Mouse (Mus musculus): ENCODE measurements around the gene Ucp3. TPM values are rescaled to one million over a fixed set of nuclear protein-coding genes. Genes with fewer than 3 reads are reported as not detected.

Gene Ucp3
- polyA plus RNA-seq, 1 experiment = not detected

DNA sequence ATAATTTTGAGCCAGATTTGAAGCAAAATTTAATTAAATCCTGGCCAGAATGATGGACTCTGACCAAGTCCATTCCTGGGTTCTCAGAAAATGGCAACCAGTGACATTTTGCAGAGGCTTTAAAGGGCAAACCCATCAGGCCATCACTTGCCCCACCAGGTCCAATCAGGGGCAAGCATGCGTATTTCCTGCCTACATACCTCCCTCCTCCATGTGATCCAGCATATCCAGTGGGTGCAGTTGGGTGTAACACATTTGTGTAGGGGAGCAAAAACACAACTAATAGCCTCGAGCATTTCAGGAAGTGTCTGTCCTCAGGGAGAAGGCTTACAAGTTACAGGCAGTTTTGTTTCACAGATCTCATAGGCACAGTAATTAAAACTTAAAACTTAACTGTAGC, 14.5 kb downstream of the Ucp3 start:
- Histone ChIP-seq H3K27ac (ENCODE audit: insufficient read depth, low read length) (no peak overlapping the region), H3K4me3 (ENCODE audit: low read depth, low read length) (no peak overlapping the region), H3K9ac (ENCODE audit: low read depth, poor library complexity, severe bottlenecking) (no peak overlapping the region), H3K36me3 (ENCODE audit: control insufficient read depth, insufficient read depth, low read length, poor library complexity, severe bottlenecking) (no peaks in the 10 kb centered on the region), H3K27me3 (ENCODE audit: control insufficient read depth, insufficient read depth, low read length, poor library complexity, severe bottlenecking) (no peaks in the 10 kb centered on the region), H3K9me3 (replicated peaks; ENCODE audit: control insufficient read depth, insufficient read depth, low read length, poor library complexity, severe bottlenecking) (no peaks in the 10 kb centered on the region), H3K4me1 (ENCODE audit: control insufficient read depth, insufficient read depth, low read length) (no peaks in the 10 kb centered on the region)
- TF ChIP-seq POLR2A (IDR thresholded peaks at IDR 0.05; ENCODE audit: insufficient read depth, low read length) (no peak), CTCF (IDR thresholded peaks at IDR 0.05; ENCODE audit: low read depth, low read length) (no peak), EP300 (IDR thresholded peaks at IDR 0.05; ENCODE audit: insufficient read depth, low read depth, low read length) (no peak)

DNA sequence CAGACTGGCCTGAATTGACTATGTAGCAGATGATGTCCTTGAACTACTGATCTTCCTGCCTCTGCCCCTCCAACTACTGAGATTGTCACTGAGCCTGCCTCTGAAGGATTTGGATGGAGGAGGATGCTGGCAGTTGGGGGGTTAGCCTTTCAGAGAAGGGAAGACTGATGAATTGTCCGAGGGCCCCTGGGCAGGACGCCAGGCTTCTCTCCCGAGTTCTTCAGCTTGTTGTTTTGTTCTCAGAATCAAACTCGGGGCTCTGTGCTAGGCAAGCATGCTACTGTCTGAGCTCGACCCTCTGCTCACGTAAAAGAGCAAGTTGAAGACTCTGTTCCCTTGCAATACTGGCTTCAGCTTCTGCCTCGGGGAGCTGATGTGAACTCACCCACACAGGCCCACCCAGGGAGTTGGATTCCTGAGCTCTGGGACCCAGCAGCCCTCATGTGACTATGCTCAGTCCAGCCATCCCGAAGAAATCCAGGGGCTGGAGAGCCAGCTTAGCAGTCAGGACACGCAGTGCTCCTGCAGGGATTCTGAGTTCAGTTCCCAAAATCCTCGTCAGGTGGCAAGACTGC, 15.8 kb downstream of the Ucp3 start:
- Histone ChIP-seq H3K36me3 (ENCODE audit: control insufficient read depth, insufficient read depth, low read length, poor library complexity, severe bottlenecking) (no peaks in the 10 kb centered on the region), H3K27ac (ENCODE audit: insufficient read depth, low read length) (no peak overlapping the region), H3K4me3 (ENCODE audit: low read depth, low read length) (no peak overlapping the region), H3K9me3 (replicated peaks; ENCODE audit: control insufficient read depth, insufficient read depth, low read length, poor library complexity, severe bottlenecking) (no peaks in the 10 kb centered on the region), H3K4me1 (ENCODE audit: control insufficient read depth, insufficient read depth, low read length) (no peaks in the 10 kb centered on the region), H3K9ac (ENCODE audit: low read depth, poor library complexity, severe bottlenecking) (no peak overlapping the region), H3K27me3 (ENCODE audit: control insufficient read depth, insufficient read depth, low read length, poor library complexity, severe bottlenecking) (no peaks in the 10 kb centered on the region)
- TF ChIP-seq POLR2A (IDR thresholded peaks at IDR 0.05; ENCODE audit: insufficient read depth, low read length) (no peak), EP300 (IDR thresholded peaks at IDR 0.05; ENCODE audit: insufficient read depth, low read depth, low read length) (no peak), CTCF (IDR thresholded peaks at IDR 0.05; ENCODE audit: low read depth, low read length) (no peak)

DNA sequence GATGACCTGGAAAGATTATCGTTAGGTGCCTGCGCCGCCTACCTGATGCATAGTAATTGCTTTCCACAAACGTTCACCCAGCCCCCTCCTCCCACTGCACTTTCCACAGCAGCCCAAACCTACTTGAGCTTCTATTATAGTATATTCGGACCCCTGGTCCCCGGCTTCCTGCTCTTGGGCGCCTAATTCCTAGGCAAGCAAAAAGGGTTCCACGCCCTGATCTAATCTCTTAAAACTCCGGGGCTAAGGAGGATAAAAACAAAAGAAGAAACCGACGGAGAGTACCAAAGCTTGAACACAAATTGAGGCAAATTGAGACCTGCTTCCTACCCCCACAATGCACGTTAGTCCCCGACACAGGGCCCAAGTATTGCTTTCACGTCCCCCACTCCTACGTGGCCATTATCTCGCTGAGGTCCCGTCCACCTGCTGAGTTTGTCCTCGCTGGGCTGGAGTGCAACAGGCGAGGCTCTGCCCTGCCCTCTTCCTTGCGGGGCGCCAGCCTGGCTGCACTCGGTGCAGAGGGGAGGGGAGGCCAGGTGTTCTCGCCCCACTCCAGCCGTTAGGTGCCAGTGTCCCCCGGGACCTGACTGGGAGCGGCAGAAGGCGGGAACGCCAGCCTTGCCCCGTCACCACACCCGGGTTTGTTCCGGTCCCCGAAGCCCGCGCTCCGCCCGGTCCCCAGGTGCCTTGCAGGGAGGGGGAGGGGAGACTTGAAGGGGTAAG, 19.8 kb downstream of the Ucp3 start:
- H3K4me1 ChIP-seq (ENCODE audit: control insufficient read depth, insufficient read depth, low read length) = peaks cover 2% of the 10 kb centered on the region
- peak overlapping the region; percentile 4; the same call in 1 of the 2 replicates for H3K27ac ChIP-seq (ENCODE audit: insufficient read depth, low read length)
- H3K9ac ChIP-seq (ENCODE audit: low read depth, poor library complexity, severe bottlenecking) = peak overlapping the region; percentile 27
- peak overlapping the region; percentile 81 for H3K4me3 ChIP-seq (ENCODE audit: low read depth, low read length)
- H3K27me3 ChIP-seq (ENCODE audit: control insufficient read depth, insufficient read depth, low read length, poor library complexity, severe bottlenecking) = no peaks in the 10 kb centered on the region
- no peaks in the 10 kb centered on the region for H3K9me3 ChIP-seq (replicated peaks; ENCODE audit: control insufficient read depth, insufficient read depth, low read length, poor library complexity, severe bottlenecking)
- 0 out of 2 replicates have a peak, but pooled peaks cover 1% of the 10 kb centered on the region for H3K36me3 ChIP-seq (ENCODE audit: control insufficient read depth, insufficient read depth, low read length, poor library complexity, severe bottlenecking)
- TF ChIP-seq CTCF (IDR thresholded peaks at IDR 0.05; ENCODE audit: low read depth, low read length) = no peak
- no peak for TF ChIP-seq POLR2A (IDR thresholded peaks at IDR 0.05; ENCODE audit: insufficient read depth, low read length)
- TF ChIP-seq EP300 (IDR thresholded peaks at IDR 0.05; ENCODE audit: insufficient read depth, low read depth, low read length) = no peak

DNA sequence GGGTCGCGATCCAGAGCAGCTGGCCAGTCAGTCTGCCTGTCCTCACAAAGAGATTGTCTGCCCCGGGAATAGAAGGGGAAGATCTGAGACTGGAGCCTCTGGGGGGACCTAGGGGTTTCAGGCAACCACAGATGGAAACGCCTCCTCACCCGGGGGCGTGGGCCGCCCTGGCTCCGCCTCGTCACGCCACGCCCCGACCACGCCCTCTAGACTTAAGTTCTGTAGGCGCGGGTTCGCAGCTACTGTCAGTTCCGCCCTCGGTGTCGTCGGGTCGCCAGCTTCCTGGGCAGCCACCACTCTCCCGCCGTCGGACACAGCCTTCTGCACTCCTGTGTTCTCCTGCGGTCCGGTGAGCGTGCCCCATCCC, 20.3 kb downstream of the Ucp3 start, which contains the start of gene Ucp2:
Ucp2 (plus strand) TSS at position 221 of the 367 bp plus-strand sequence.
- H3K4me1 ChIP-seq (ENCODE audit: control insufficient read depth, insufficient read depth, low read length) = peaks cover 2% of the 10 kb centered on the region
- TF ChIP-seq POLR2A (IDR thresholded peaks at IDR 0.05; ENCODE audit: insufficient read depth, low read length) = peak; percentile 95
- TF ChIP-seq CTCF (IDR thresholded peaks at IDR 0.05; ENCODE audit: low read depth, low read length) = no peak
- TF ChIP-seq EP300 (IDR thresholded peaks at IDR 0.05; ENCODE audit: insufficient read depth, low read depth, low read length) = no peak; the same call in 1 of the 2 replicates
- H3K4me3 ChIP-seq (ENCODE audit: low read depth, low read length) = peak within 1 kb of the TSS; percentile 81

DNA sequence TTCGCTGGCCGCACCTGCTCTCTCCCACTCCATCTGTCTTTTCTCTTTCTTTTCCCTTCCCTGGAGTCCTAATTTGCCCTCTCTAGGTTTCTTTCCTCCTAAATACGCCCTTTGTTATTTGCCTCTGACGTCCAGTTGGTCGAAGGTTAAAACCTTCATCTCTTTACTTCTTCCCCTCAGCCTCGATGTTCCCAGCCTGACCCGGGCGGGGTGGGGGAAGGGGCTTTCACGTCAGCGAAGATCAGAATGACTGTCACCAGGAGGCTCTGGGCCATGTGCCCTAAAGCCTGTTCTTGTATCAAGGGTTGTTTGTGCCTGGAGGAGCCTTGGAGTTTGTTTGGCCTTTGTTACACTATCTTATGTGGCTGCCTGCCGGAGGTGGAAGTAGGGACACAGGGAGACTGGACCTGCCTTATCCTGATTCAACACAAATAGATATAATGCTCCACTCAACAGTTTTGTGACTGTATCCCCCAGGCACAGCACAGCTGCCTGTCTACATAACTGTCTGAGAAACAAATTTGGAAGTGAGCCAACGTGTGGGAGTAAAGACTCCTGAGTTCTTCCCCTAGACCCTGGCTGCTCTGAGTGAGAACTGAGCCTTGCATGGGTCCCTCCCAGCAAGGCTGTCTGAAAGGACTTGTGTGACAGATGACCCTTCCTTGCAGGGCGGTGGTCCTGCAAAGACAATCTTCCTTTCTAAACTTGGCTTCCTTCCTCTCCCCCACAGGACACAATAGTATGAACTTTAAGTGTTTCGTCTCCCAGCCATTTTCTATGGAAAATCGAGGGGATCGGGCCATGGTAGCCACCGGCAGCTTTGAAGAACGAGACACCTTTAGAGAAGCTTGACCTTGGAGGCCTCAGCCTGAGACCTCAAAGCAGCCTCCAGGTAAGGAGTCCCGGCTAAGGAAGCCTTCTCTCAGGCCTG, 21.0 kb downstream of the Ucp3 start:
- no peaks in the 10 kb centered on the region for H3K9me3 ChIP-seq (replicated peaks; ENCODE audit: control insufficient read depth, insufficient read depth, low read length, poor library complexity, severe bottlenecking)
- no peaks in the 10 kb centered on the region for H3K27me3 ChIP-seq (ENCODE audit: control insufficient read depth, insufficient read depth, low read length, poor library complexity, severe bottlenecking)
- peaks cover 2% of the 10 kb centered on the region for H3K4me1 ChIP-seq (ENCODE audit: control insufficient read depth, insufficient read depth, low read length)
- H3K9ac ChIP-seq (ENCODE audit: low read depth, poor library complexity, severe bottlenecking) = peak overlapping the region; percentile 27
- TF ChIP-seq POLR2A (IDR thresholded peaks at IDR 0.05; ENCODE audit: insufficient read depth, low read length) (no peak), EP300 (IDR thresholded peaks at IDR 0.05; ENCODE audit: insufficient read depth, low read depth, low read length) (no peak), CTCF (IDR thresholded peaks at IDR 0.05; ENCODE audit: low read depth, low read length) (no peak)
- peak overlapping the region; percentile 81 for H3K4me3 ChIP-seq (ENCODE audit: low read depth, low read length)
- H3K36me3 ChIP-seq (ENCODE audit: control insufficient read depth, insufficient read depth, low read length, poor library complexity, severe bottlenecking) = peaks cover 9% of the 10 kb centered on the region
- H3K27ac ChIP-seq (ENCODE audit: insufficient read depth, low read length) = peak overlapping the region; percentile 28; the same call in 1 of the 2 replicates

More for the DNA sequence above, 20.3 kb downstream of the Ucp3 start, which contains the start of gene Ucp2:
- H3K9ac ChIP-seq (ENCODE audit: low read depth, poor library complexity, severe bottlenecking) = peak within 1 kb of the TSS; percentile 27
- H3K9me3 ChIP-seq (replicated peaks; ENCODE audit: control insufficient read depth, insufficient read depth, low read length, poor library complexity, severe bottlenecking) = no peaks in the 10 kb centered on the region
- H3K36me3 ChIP-seq (ENCODE audit: control insufficient read depth, insufficient read depth, low read length, poor library complexity, severe bottlenecking) = peaks cover 3% of the 10 kb centered on the region; the same call in 1 of the 2 replicates
- H3K27ac ChIP-seq (ENCODE audit: insufficient read depth, low read length) = peak within 1 kb of the TSS; percentile 28
- no peaks in the 10 kb centered on the region for H3K27me3 ChIP-seq (ENCODE audit: control insufficient read depth, insufficient read depth, low read length, poor library complexity, severe bottlenecking)
